In the genomic region with DNA sequence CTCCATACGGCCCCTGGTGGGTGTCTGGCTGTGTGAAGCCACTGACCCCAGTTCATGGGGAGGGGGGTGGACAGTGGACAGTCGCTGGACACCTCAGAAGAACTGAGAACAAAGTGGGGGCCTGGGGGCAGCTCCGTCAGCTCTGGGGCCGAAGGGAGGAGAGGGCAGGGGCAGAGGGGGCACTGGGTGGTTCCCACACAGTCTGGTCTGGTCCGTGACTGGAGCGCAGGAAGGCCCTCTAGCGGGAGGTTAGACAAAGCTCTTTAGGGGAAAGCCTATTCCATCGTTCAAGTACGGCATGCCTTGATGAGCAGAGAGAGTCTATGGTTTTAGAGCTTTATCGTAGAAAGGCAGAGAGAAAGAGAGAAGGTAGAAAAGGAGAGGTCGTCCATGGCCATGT, we compare ENCODE assay signal across 10 mouse cellular contexts.
DNase-seq lines count a peak whose midpoint lies in the region; ATAC-seq and TF ChIP-seq lines count a peak whose summit lies in the region.
"Had no signal": no experiment of that assay in that cellular context is flagged by ENCODE, and none has a peak within 500 bp of the region (broad histone marks: within the 10 kb centered on the region; RNA-seq: fewer than 3 reads in every experiment).

No protein-coding gene starts in this region.

- TF ChIP-seq CTCF in forebrain, postnatal 0 days (IDR thresholded peaks at IDR 0.05; ENCODE audit: low read depth) = peak; percentile 33; the same call in 1 of the 2 replicates
- peak; percentile 45 for TF ChIP-seq CTCF in layer of hippocampus, adult 2 months (conservative IDR thresholded peaks at IDR 0.05)
- TF ChIP-seq CTCF in thymus, adult 2 months (IDR thresholded peaks at IDR 0.05; ENCODE audit: borderline replicate concordance, control insufficient read depth, extremely low read depth, insufficient read depth, low read length, poor library complexity) = no peak
- TF ChIP-seq CTCF in stomach, postnatal 0 days (IDR thresholded peaks at IDR 0.05; ENCODE audit: low read depth) = peak; percentile 56; the same call in 1 of the 2 replicates

- H3K36me3 ChIP-seq in forebrain, postnatal 0 days (ENCODE audit: insufficient read depth) = no peaks in the 10 kb centered on the region; the same call in 1 of the 2 replicates
- peaks cover 10% of the 10 kb centered on the region for H3K36me3 ChIP-seq in forebrain, embryonic 12.5 days (replicated peaks)
- no peaks in the 10 kb centered on the region for H3K36me3 ChIP-seq in thymus, adult 2 months (ENCODE audit: control insufficient read depth, insufficient read depth, low read length)
- no peaks in the 10 kb centered on the region for H3K36me3 ChIP-seq in stomach, postnatal 0 days (ENCODE audit: control insufficient read depth, insufficient read depth, low read length)
- H3K36me3 ChIP-seq: hindbrain, embryonic 15.5 days had no signal

- TF ChIP-seq EP300 in stomach, postnatal 0 days (optimal IDR thresholded peaks at IDR 0.05) = no peak

- WGBS in forebrain, postnatal 0 days = 49% methylated on average over 11 of the region's 11 CpGs
- WGBS in forebrain, embryonic 12.5 days = 41% methylated on average over 11 of the region's 11 CpGs
- WGBS in thymus, adult 2 months = 73% methylated on average over 11 of the region's 11 CpGs
- WGBS in stomach, postnatal 0 days = 57% methylated on average over 11 of the region's 11 CpGs

- H3K27me3 ChIP-seq in forebrain, postnatal 0 days (ENCODE audit: insufficient read depth, low read length) = no peaks in the 10 kb centered on the region
- H3K27me3 ChIP-seq in forebrain, embryonic 12.5 days = peaks cover 3% of the 10 kb centered on the region; the same call in 1 of the 2 replicates
- H3K27me3 ChIP-seq in thymus, adult 2 months (ENCODE audit: control insufficient read depth, insufficient read depth, low read length) = no peaks in the 10 kb centered on the region
- H3K27me3 ChIP-seq in stomach, postnatal 0 days (ENCODE audit: control insufficient read depth, insufficient read depth, low read length) = no peaks in the 10 kb centered on the region
- H3K27me3 ChIP-seq: hindbrain, embryonic 15.5 days had no signal

- H3K4me1 ChIP-seq in forebrain, postnatal 0 days (ENCODE audit: insufficient read depth) = no peaks in the 10 kb centered on the region; the same call in 1 of the 2 replicates
- peaks cover 19% of the 10 kb centered on the region for H3K4me1 ChIP-seq in forebrain, embryonic 12.5 days
- peaks cover 12% of the 10 kb centered on the region for H3K4me1 ChIP-seq in thymus, adult 2 months (replicated peaks; ENCODE audit: control insufficient read depth, insufficient read depth, low read length)
- no peaks in the 10 kb centered on the region for H3K4me1 ChIP-seq in stomach, postnatal 0 days (replicated peaks; ENCODE audit: control insufficient read depth, insufficient read depth)

- no peak overlapping the region for H3K9ac ChIP-seq in forebrain, postnatal 0 days
- H3K9ac ChIP-seq in forebrain, embryonic 12.5 days = no peak overlapping the region
- H3K9ac ChIP-seq in stomach, postnatal 0 days (ENCODE audit: low read length) = no peak overlapping the region
- H3K9ac ChIP-seq: hindbrain, embryonic 15.5 days; liver, embryonic 14.5 days had no signal

- H3K27ac ChIP-seq in forebrain, postnatal 0 days (ENCODE audit: low read depth, low read length) = no peak overlapping the region
- no peak overlapping the region for H3K27ac ChIP-seq in forebrain, embryonic 12.5 days
- H3K27ac ChIP-seq in layer of hippocampus, adult 2 months = no peak overlapping the region
- no peak overlapping the region for H3K27ac ChIP-seq in thymus, adult 2 months (ENCODE audit: control insufficient read depth, insufficient read depth, low read length)
- no peak overlapping the region for H3K27ac ChIP-seq in stomach, postnatal 0 days (replicated peaks)
- H3K27ac ChIP-seq: hindbrain, embryonic 15.5 days; liver, embryonic 14.5 days had no signal

- H3K9me3 ChIP-seq in forebrain, postnatal 0 days (ENCODE audit: low read length) = no peaks in the 10 kb centered on the region
- no peaks in the 10 kb centered on the region for H3K9me3 ChIP-seq in forebrain, embryonic 12.5 days
- no peaks in the 10 kb centered on the region for H3K9me3 ChIP-seq in stomach, postnatal 0 days (ENCODE audit: control insufficient read depth, low read length)
- H3K9me3 ChIP-seq: hindbrain, embryonic 15.5 days had no signal

- DNase-seq in forebrain, postnatal 0 days = no peak
- no peak for DNase-seq in layer of hippocampus, adult 2 months (ENCODE audit: low spot score in 2 of 2)
- no peak for DNase-seq in layer of hippocampus, adult 9-11 months
- DNase-seq in thymus, postnatal 25 days = peak; percentile 17
- DNase-seq in thymus, adult 2 months = no peak
- DNase-seq in stomach, postnatal 0 days (ENCODE audit: low spot score) = no peak
- DNase-seq in spleen, postnatal 36 days (ENCODE audit: low spot score in 2 of 2) = no peak

- no peak overlapping the region for H3K4me3 ChIP-seq in forebrain, postnatal 0 days (ENCODE audit: low read depth, low read length)
- H3K4me3 ChIP-seq in forebrain, embryonic 12.5 days (replicated peaks) = no peak overlapping the region
- H3K4me3 ChIP-seq in layer of hippocampus, adult 2 months = no peak overlapping the region
- no peak overlapping the region for H3K4me3 ChIP-seq in thymus, adult 2 months (ENCODE audit: control insufficient read depth, insufficient read depth, low read length)
- no peak overlapping the region for H3K4me3 ChIP-seq in stomach, postnatal 0 days (ENCODE audit: low read depth, low read length)
- H3K4me3 ChIP-seq: hindbrain, embryonic 15.5 days had no signal

- no peak for TF ChIP-seq POLR2A in thymus, adult 2 months (IDR thresholded peaks at IDR 0.05; ENCODE audit: control insufficient read depth, extremely low read depth, insufficient read depth, low read length, poor library complexity)

- ATAC-seq in forebrain, postnatal 0 days = no peak
- no peak for ATAC-seq in forebrain, embryonic 12.5 days (ENCODE audit: low FRiP score)
- no peak for ATAC-seq in stomach, postnatal 0 days (ENCODE audit: low FRiP score, low TSS enrichment)

- H3K4me2 ChIP-seq in forebrain, postnatal 0 days (ENCODE audit: low read depth) = no peak overlapping the region
- H3K4me2 ChIP-seq in forebrain, embryonic 12.5 days = no peak overlapping the region
- no peak overlapping the region for H3K4me2 ChIP-seq in stomach, postnatal 0 days (replicated peaks; ENCODE audit: low read depth)
- H3K4me2 ChIP-seq: hindbrain, embryonic 15.5 days had no signal
